ENCODE assay signal across 15 mouse cellular contexts in the genomic region with DNA sequence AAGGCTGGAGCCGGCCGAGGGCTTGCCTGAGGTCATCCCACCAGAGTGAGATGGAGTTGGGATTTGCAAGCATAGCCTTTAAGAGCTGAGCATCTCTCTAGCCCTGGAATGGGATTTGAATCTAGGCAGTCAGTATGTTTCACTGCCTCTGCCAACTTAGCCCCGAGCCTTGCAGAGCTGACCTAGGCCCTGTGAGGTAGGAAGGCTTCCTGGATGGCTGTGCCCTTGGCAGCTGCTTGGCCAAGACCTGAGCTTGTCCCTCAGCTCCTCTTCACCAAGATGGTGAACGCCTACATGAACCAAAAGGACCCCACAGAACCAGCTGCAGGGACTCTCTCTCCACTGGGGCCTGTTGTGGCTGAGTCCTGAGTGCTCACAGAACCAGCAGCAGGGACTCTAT. TPM values are rescaled to one million over a fixed set of nuclear protein-coding genes. Genes with fewer than 3 reads are reported as not detected.
DNase-seq lines count a peak whose midpoint lies in the region; ATAC-seq and TF ChIP-seq lines count a peak whose summit lies in the region.
"Had no signal": no experiment of that assay in that cellular context is flagged by ENCODE, and none has a peak within 500 bp of the region (broad histone marks: within the 10 kb centered on the region; RNA-seq: fewer than 3 reads in every experiment).

No protein-coding gene starts in this region.

- no peak for DNase-seq in forebrain, embryonic 10.5 days (ENCODE audit: extremely low spot score, low spot score)
- no peak for DNase-seq in hindbrain, embryonic 10.5 days (ENCODE audit: low spot score)
- DNase-seq in forebrain, postnatal 0 days: no peak
- DNase-seq in midbrain, postnatal 0 days (ENCODE audit: low spot score): no peak
- DNase-seq in urinary bladder, postnatal 36 days (ENCODE audit: low spot score in 2 of 2): no peak

- H3K27me3 ChIP-seq in forebrain, embryonic 12.5 days: no peaks in the 10 kb centered on the region
- no peaks in the 10 kb centered on the region for H3K27me3 ChIP-seq in forebrain, embryonic 10.5 days (ENCODE audit: poor library complexity, severe bottlenecking)
- no peaks in the 10 kb centered on the region for H3K27me3 ChIP-seq in hindbrain, embryonic 15.5 days
- H3K27me3 ChIP-seq in hindbrain, embryonic 10.5 days (ENCODE audit: insufficient read depth, poor library complexity, severe bottlenecking): no peaks in the 10 kb centered on the region
- no peaks in the 10 kb centered on the region for H3K27me3 ChIP-seq in forebrain, postnatal 0 days (ENCODE audit: insufficient read depth, low read length)
- H3K27me3 ChIP-seq in midbrain, postnatal 0 days (ENCODE audit: insufficient read depth, low read length): no peaks in the 10 kb centered on the region
- H3K27me3 ChIP-seq: limb, embryonic 13.5 days had no signal

- H3K9me3 ChIP-seq in forebrain, embryonic 12.5 days: no peaks in the 10 kb centered on the region
- H3K9me3 ChIP-seq in forebrain, embryonic 10.5 days: no peaks in the 10 kb centered on the region
- H3K9me3 ChIP-seq in hindbrain, embryonic 15.5 days: no peaks in the 10 kb centered on the region
- no peaks in the 10 kb centered on the region for H3K9me3 ChIP-seq in hindbrain, embryonic 10.5 days
- no peaks in the 10 kb centered on the region for H3K9me3 ChIP-seq in forebrain, postnatal 0 days (ENCODE audit: low read length)
- no peaks in the 10 kb centered on the region for H3K9me3 ChIP-seq in midbrain, postnatal 0 days (ENCODE audit: low read length)
- H3K9me3 ChIP-seq: heart, embryonic 10.5 days; limb, embryonic 13.5 days had no signal

- peaks cover 24% of the 10 kb centered on the region for H3K4me1 ChIP-seq in forebrain, embryonic 12.5 days
- peaks cover 25% of the 10 kb centered on the region for H3K4me1 ChIP-seq in forebrain, embryonic 10.5 days
- H3K4me1 ChIP-seq in hindbrain, embryonic 15.5 days (replicated peaks): peaks cover 29% of the 10 kb centered on the region
- peaks cover 14% of the 10 kb centered on the region for H3K4me1 ChIP-seq in hindbrain, embryonic 10.5 days (replicated peaks)
- peaks cover 6% of the 10 kb centered on the region; the same call in 1 of the 2 replicates for H3K4me1 ChIP-seq in forebrain, postnatal 0 days (ENCODE audit: insufficient read depth)
- H3K4me1 ChIP-seq in midbrain, postnatal 0 days (ENCODE audit: insufficient read depth, low read length): no peaks in the 10 kb centered on the region; the same call in 1 of the 2 replicates

- H3K36me3 ChIP-seq in forebrain, embryonic 12.5 days (replicated peaks): peaks cover 54% of the 10 kb centered on the region
- peaks cover 69% of the 10 kb centered on the region for H3K36me3 ChIP-seq in forebrain, embryonic 10.5 days (replicated peaks)
- H3K36me3 ChIP-seq in hindbrain, embryonic 15.5 days: peaks cover 28% of the 10 kb centered on the region
- H3K36me3 ChIP-seq in hindbrain, embryonic 10.5 days: peaks cover 75% of the 10 kb centered on the region
- peaks cover 58% of the 10 kb centered on the region for H3K36me3 ChIP-seq in forebrain, postnatal 0 days (ENCODE audit: insufficient read depth)
- peaks cover 40% of the 10 kb centered on the region for H3K36me3 ChIP-seq in midbrain, postnatal 0 days (ENCODE audit: insufficient read depth, low read length)

- no peak overlapping the region for H3K4me2 ChIP-seq in forebrain, embryonic 12.5 days
- no peak overlapping the region for H3K4me2 ChIP-seq in hindbrain, embryonic 15.5 days
- H3K4me2 ChIP-seq in forebrain, postnatal 0 days (ENCODE audit: low read depth): no peak overlapping the region
- no peak overlapping the region for H3K4me2 ChIP-seq in midbrain, postnatal 0 days (ENCODE audit: low read depth, low read length, poor library complexity, severe bottlenecking)
- H3K4me2 ChIP-seq: limb, embryonic 13.5 days had no signal

- ATAC-seq in forebrain, embryonic 12.5 days (ENCODE audit: low FRiP score): no peak
- ATAC-seq in hindbrain, embryonic 15.5 days (ENCODE audit: low FRiP score, low read depth): no peak
- ATAC-seq in forebrain, postnatal 0 days: no peak
- no peak for ATAC-seq in midbrain, postnatal 0 days (ENCODE audit: low FRiP score)

- TF ChIP-seq CTCF in forebrain, postnatal 0 days (IDR thresholded peaks at IDR 0.05; ENCODE audit: low read depth): no peak
- no peak for TF ChIP-seq CTCF in midbrain, postnatal 0 days (IDR thresholded peaks at IDR 0.05)

- H3K4me3 ChIP-seq in forebrain, embryonic 12.5 days (replicated peaks): no peak overlapping the region
- H3K4me3 ChIP-seq in forebrain, embryonic 10.5 days: no peak overlapping the region
- H3K4me3 ChIP-seq in hindbrain, embryonic 15.5 days: no peak overlapping the region
- no peak overlapping the region for H3K4me3 ChIP-seq in hindbrain, embryonic 10.5 days
- H3K4me3 ChIP-seq in forebrain, postnatal 0 days (ENCODE audit: low read depth, low read length): no peak overlapping the region
- no peak overlapping the region for H3K4me3 ChIP-seq in midbrain, postnatal 0 days (ENCODE audit: low read depth, low read length)
- H3K4me3 ChIP-seq: heart, embryonic 10.5 days; limb, embryonic 13.5 days had no signal

- H3K9ac ChIP-seq in forebrain, embryonic 12.5 days: no peak overlapping the region
- H3K9ac ChIP-seq in hindbrain, embryonic 15.5 days: no peak overlapping the region
- 0 out of 2 replicates have a peak overlapping the region, but pooled peaks have one; percentile 10 for H3K9ac ChIP-seq in forebrain, postnatal 0 days
- H3K9ac ChIP-seq in midbrain, postnatal 0 days (replicated peaks; ENCODE audit: low read length, poor library complexity, severe bottlenecking): no peak overlapping the region
- H3K9ac ChIP-seq: limb, embryonic 13.5 days; liver, embryonic 14.5 days had no signal

- WGBS in forebrain, embryonic 12.5 days: 94% methylated on average over 4 of the region's 4 CpGs
- WGBS in forebrain, embryonic 10.5 days: 93% methylated on average over 4 of the region's 4 CpGs
- 90% methylated on average over 4 of the region's 4 CpGs for WGBS in hindbrain, embryonic 15.5 days
- 94% methylated on average over 4 of the region's 4 CpGs for WGBS in hindbrain, embryonic 10.5 days
- 83% methylated on average over 4 of the region's 4 CpGs for WGBS in forebrain, postnatal 0 days
- 88% methylated on average over 4 of the region's 4 CpGs for WGBS in midbrain, postnatal 0 days

- H3K27ac ChIP-seq in forebrain, embryonic 12.5 days: peak overlapping the region; percentile 50; the same call in 1 of the 2 replicates
- no peak overlapping the region for H3K27ac ChIP-seq in forebrain, embryonic 10.5 days
- H3K27ac ChIP-seq in hindbrain, embryonic 15.5 days (replicated peaks): peak overlapping the region; percentile 52; the same call in 1 of the 2 replicates
- H3K27ac ChIP-seq in hindbrain, embryonic 10.5 days: no peak overlapping the region
- H3K27ac ChIP-seq in forebrain, postnatal 0 days (ENCODE audit: low read depth, low read length): 0 out of 2 replicates have a peak overlapping the region, but pooled peaks have one; percentile 40
- H3K27ac ChIP-seq in midbrain, postnatal 0 days (ENCODE audit: low read depth, low read length): 0 out of 2 replicates have a peak overlapping the region, but pooled peaks have one; percentile 26
- H3K27ac ChIP-seq: limb, embryonic 13.5 days; liver, embryonic 14.5 days had no signal

RNA-seq across cellular contexts. Expression of a gene that starts 22.2 kb away (rescaled TPM):
- 32.5 and 35.2 TPM in 2 replicates for polyA plus RNA-seq in forebrain, embryonic 12.5 days (2016; fragmentation: Nextera tagmentation; extraction: Ambion mirVana)
- polyA plus RNA-seq in forebrain, embryonic 10.5 days (2016; fragmentation: Nextera tagmentation; extraction: Ambion mirVana): 33.5 and 36.1 TPM in 2 replicates
- polyA plus RNA-seq in hindbrain, embryonic 15.5 days (2015; fragmentation: Nextera tagmentation; extraction: Ambion mirVana): 28.8 and 31.8 TPM in 2 replicates
- 36.7 and 40.7 TPM in 2 replicates for polyA plus RNA-seq in hindbrain, embryonic 10.5 days (2016; fragmentation: Nextera tagmentation; extraction: Ambion mirVana)
- 27.9 and 29.0 TPM in 2 replicates for total RNA-seq in forebrain, postnatal 0 days (2014; rRNA removed)
- polyA plus RNA-seq in forebrain, postnatal 0 days (2015; fragmentation: Nextera tagmentation; extraction: Ambion mirVana): 34.5 TPM in 2 replicates
- total RNA-seq in midbrain, postnatal 0 days (2014; rRNA removed): 17.5 and 22.4 TPM in 2 replicates
- 22.9 and 28.0 TPM in 2 replicates for polyA plus RNA-seq in midbrain, postnatal 0 days (2015; fragmentation: Nextera tagmentation; extraction: Ambion mirVana)

RNA-seq across cellular contexts. Expression of a gene that starts 28.1 kb away (rescaled TPM):
- polyA plus RNA-seq in forebrain, embryonic 12.5 days (2016; fragmentation: Nextera tagmentation; extraction: Ambion mirVana): not detected in 2 replicates
- not detected in 2 replicates for polyA plus RNA-seq in forebrain, embryonic 10.5 days (2016; fragmentation: Nextera tagmentation; extraction: Ambion mirVana)
- 0.25 and 0.28 TPM in 2 replicates for polyA plus RNA-seq in hindbrain, embryonic 15.5 days (2015; fragmentation: Nextera tagmentation; extraction: Ambion mirVana)
- 0.14 and 0.18 TPM in 2 replicates for polyA plus RNA-seq in hindbrain, embryonic 10.5 days (2016; fragmentation: Nextera tagmentation; extraction: Ambion mirVana)
- 0.10 TPM in 1 of 2 replicates, not detected in the other for total RNA-seq in forebrain, postnatal 0 days (2014; rRNA removed)
- 0.24 and 0.52 TPM in 2 replicates for polyA plus RNA-seq in forebrain, postnatal 0 days (2015; fragmentation: Nextera tagmentation; extraction: Ambion mirVana)
- total RNA-seq in midbrain, postnatal 0 days (2014; rRNA removed): 0.55 and 0.85 TPM in 2 replicates
- polyA plus RNA-seq in midbrain, postnatal 0 days (2015; fragmentation: Nextera tagmentation; extraction: Ambion mirVana): 0.50 and 0.53 TPM in 2 replicates

RNA-seq across cellular contexts. Expression of a gene that starts 32.9 kb away (rescaled TPM):
- polyA plus RNA-seq in forebrain, embryonic 12.5 days (2016; fragmentation: Nextera tagmentation; extraction: Ambion mirVana): not detected in 2 replicates
- not detected in 2 replicates for polyA plus RNA-seq in forebrain, embryonic 10.5 days (2016; fragmentation: Nextera tagmentation; extraction: Ambion mirVana)
- polyA plus RNA-seq in hindbrain, embryonic 15.5 days (2015; fragmentation: Nextera tagmentation; extraction: Ambion mirVana): not detected in 2 replicates
- not detected in 2 replicates for polyA plus RNA-seq in hindbrain, embryonic 10.5 days (2016; fragmentation: Nextera tagmentation; extraction: Ambion mirVana)
- not detected in 2 replicates for total RNA-seq in forebrain, postnatal 0 days (2014; rRNA removed)
- polyA plus RNA-seq in forebrain, postnatal 0 days (2015; fragmentation: Nextera tagmentation; extraction: Ambion mirVana): not detected in 2 replicates
- not detected in 2 replicates for total RNA-seq in midbrain, postnatal 0 days (2014; rRNA removed)
- not detected in 2 replicates for polyA plus RNA-seq in midbrain, postnatal 0 days (2015; fragmentation: Nextera tagmentation; extraction: Ambion mirVana)
- total RNA-seq: adrenal gland, postnatal 14 days; gastrocnemius, postnatal 10 days; monocyte, adult 5-6 weeks; neutrophil, adult 5-6 weeks had no signal
- polyA plus RNA-seq: heart, embryonic 10.5 days; lung, embryonic 16.5 days had no signal

Comparison
In these comparisons a context has a peak if more than half of its experiments do, and no peak if none do; other contexts are left out.
1. H3K27ac ChIP-seq: peak in forebrain, embryonic 12.5 days (single experiment), hindbrain, embryonic 15.5 days (single experiment), forebrain, postnatal 0 days (single experiment) and midbrain, postnatal 0 days (single experiment); none in forebrain, embryonic 10.5 days (single experiment) and hindbrain, embryonic 10.5 days (single experiment).